Mouse (Mus musculus): ENCODE measurements around the gene Rpl3l. TPM values are rescaled to one million over a fixed set of nuclear protein-coding genes. Genes with fewer than 3 reads are reported as not detected.
A peak's percentile ranks its signal among the peaks of the same experiment; 100 is the strongest.

Rpl3l gene
- total and polyA plus RNA-seq, 2 experiments from 2014 or later, result 2.1 to 7.2 TPM

DNA sequence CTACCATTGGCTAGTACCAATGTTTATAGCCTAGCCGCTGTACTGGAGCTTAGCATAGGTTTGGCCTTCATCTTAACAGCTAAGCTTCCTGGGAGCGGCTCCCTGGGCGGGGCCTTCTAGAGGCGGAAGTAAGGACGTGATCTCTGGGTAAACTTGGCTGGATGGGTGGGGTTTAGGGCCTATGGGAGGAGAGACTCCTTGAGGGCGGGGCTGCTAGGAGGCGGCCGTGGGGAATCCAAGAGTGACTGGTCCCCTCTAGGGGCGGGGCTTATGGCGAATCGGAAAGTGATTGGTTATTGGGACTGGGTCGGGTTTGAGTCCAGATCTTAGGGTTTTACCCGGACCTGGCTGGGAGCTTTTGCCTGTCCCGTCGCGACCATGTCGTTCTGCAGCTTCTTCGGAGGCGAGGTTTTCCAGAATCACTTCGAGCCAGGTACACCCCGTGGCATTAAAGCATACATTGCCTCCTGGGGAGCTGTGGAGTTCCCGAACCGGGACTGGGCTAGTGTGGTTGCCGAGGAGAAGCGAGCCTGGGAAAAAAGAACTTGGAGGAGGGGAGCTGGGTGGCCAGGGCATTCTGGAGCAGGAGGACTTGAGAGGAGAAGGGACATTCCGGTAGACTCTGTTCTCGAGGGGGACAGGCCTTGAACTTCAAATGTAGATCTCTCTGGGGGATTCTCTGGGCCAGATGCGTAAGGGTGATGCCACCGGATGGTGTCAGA, 8.9 kb downstream of the Rpl3l start, which contains the start of gene Msrb1:
TSS of gene Msrb1 (plus strand) at position 313 of the 722 bp plus-strand sequence.
- Histone ChIP-seq H3K9me3 (replicated peaks; ENCODE audit: control insufficient read depth, low read length) (no peaks in the 10 kb centered on the region), H3K4me3 (ENCODE audit: low read depth, low read length) (peak within 1 kb of the TSS; percentile 82), H3K27ac (ENCODE audit: low read depth) (peak within 1 kb of the TSS; percentile 85), H3K27me3 (ENCODE audit: control insufficient read depth, insufficient read depth, low read length) (no peaks in the 10 kb centered on the region), H3K36me3 (replicated peaks; ENCODE audit: control insufficient read depth, insufficient read depth, low read length) (peaks cover 20% of the 10 kb centered on the region), H3K4me1 (ENCODE audit: control insufficient read depth, insufficient read depth) (peaks cover 37% of the 10 kb centered on the region), H3K4me2 (ENCODE audit: low read depth, low read length) (peak within 1 kb of the TSS; percentile 97), H3K9ac (replicated peaks; ENCODE audit: low read depth, low read length) (peak within 1 kb of the TSS; percentile 77)
- peak; percentile 98 for DNase-seq (ENCODE audit: low spot score)
- 1% methylated on average over 29 of the region's 29 CpGs for WGBS
- ATAC-seq (ENCODE audit: insufficient read depth, low read depth), result peak; percentile 94
- TF ChIP-seq CTCF (IDR thresholded peaks at IDR 0.05; ENCODE audit: low read depth) (no peak), EP300 (IDR thresholded peaks at IDR 0.05; ENCODE audit: low read depth) (no peak)

DNA sequence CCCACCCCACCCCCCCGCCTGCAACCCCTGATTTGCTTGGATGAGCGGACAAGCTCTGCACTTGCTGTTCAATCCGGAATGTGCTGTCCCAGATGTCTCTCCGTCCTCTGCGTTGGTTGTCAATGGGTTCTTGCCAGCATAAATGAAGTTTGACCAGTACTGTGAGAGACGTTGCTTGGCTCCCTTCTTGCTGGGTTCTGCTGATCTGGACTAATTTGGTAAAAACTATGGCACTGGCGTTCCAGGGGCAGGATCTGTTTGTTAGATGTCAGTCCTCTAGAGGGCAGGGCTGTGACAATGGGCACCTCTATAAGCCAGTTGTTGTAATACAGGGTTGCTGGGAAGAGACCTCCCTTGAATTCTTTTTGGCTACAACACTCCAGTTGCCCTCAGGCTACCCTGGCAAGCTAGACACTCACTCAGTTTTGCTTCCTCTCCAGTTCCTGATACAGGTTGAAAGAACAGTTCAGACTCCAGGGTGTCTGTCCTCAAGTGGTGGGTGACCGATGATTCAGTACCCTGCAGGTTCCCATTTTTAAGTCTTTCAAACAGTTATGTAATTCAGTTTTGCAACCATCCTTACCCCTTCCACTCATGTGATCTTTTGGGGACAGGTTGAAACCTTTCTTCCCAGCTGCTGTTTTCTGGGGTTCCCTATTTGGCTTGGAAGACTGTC, 9.7 kb downstream of the Rpl3l start:
- TF ChIP-seq EP300 (IDR thresholded peaks at IDR 0.05; ENCODE audit: low read depth), result no peak
- no peak for TF ChIP-seq CTCF (IDR thresholded peaks at IDR 0.05; ENCODE audit: low read depth)
- Histone ChIP-seq H3K9me3 (replicated peaks; ENCODE audit: control insufficient read depth, low read length) (no peaks in the 10 kb centered on the region), H3K4me1 (ENCODE audit: control insufficient read depth, insufficient read depth) (peaks cover 29% of the 10 kb centered on the region), H3K27ac (ENCODE audit: low read depth) (peak overlapping the region; percentile 84; the same call in 1 of the 2 replicates), H3K36me3 (replicated peaks; ENCODE audit: control insufficient read depth, insufficient read depth, low read length) (peaks cover 25% of the 10 kb centered on the region), H3K27me3 (ENCODE audit: control insufficient read depth, insufficient read depth, low read length) (no peaks in the 10 kb centered on the region), H3K4me3 (ENCODE audit: low read depth, low read length) (peak overlapping the region; percentile 82), H3K9ac (replicated peaks; ENCODE audit: low read depth, low read length) (peak overlapping the region; percentile 77), H3K4me2 (ENCODE audit: low read depth, low read length) (peak overlapping the region; percentile 97)
- no peak for ATAC-seq (ENCODE audit: insufficient read depth, low read depth)
- no peak for DNase-seq (ENCODE audit: low spot score)
- WGBS, result 21% methylated on average over 8 of the region's 8 CpGs

DNA sequence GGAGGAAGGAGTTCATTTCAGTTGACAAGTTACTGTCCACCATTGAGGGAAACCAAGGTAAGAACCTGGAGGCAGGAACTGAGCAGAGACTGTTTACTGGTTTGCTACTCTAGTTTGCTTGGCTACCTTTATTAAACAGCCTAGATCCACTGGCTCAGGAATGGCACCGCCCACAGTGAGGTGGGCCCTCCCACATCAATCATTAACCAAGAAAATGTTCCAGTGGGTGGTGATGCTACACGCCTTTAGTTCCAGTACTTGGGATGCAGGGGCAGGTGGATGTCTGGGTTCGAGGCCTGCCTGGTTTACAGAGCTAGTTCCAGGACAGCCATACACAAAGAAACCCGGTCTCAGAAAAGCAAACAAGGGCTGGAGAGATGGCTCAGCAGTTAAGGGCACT, 10.6 kb downstream of the Rpl3l start:
- Histone ChIP-seq H3K4me2 (ENCODE audit: low read depth, low read length) (no peak overlapping the region), H3K27me3 (ENCODE audit: control insufficient read depth, insufficient read depth, low read length) (no peaks in the 10 kb centered on the region), H3K27ac (ENCODE audit: low read depth) (no peak overlapping the region), H3K4me3 (ENCODE audit: low read depth, low read length) (no peak overlapping the region), H3K4me1 (ENCODE audit: control insufficient read depth, insufficient read depth) (peaks cover 20% of the 10 kb centered on the region), H3K9me3 (replicated peaks; ENCODE audit: control insufficient read depth, low read length) (no peaks in the 10 kb centered on the region), H3K9ac (replicated peaks; ENCODE audit: low read depth, low read length) (no peak overlapping the region), H3K36me3 (replicated peaks; ENCODE audit: control insufficient read depth, insufficient read depth, low read length) (peaks cover 30% of the 10 kb centered on the region)
- WGBS, result 82% methylated on average over 4 of the region's 4 CpGs
- ATAC-seq (ENCODE audit: insufficient read depth, low read depth) (no peak), DNase-seq (ENCODE audit: low spot score) (no peak)
- TF ChIP-seq EP300 (IDR thresholded peaks at IDR 0.05; ENCODE audit: low read depth), result no peak

DNA sequence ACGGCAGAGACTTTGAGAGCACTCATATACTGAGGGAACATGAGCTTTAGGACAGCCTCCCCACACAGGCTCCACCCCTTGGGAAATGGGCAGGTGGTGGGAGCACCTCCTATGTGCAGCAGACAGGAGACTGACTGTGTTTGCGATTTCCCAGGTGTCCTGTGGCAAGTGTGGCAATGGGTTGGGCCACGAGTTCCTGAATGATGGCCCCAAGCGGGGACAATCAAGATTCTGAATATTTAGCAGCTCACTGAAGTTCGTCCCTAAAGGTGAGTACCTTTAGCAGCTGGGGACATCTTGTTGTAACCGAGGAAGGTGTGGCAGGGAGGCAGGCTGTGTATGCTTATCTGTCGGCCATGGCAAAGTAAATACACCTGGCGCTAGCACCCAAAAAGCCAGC, 12.3 kb downstream of the Rpl3l start:
- TF ChIP-seq CTCF (IDR thresholded peaks at IDR 0.05; ENCODE audit: low read depth) (no peak), EP300 (IDR thresholded peaks at IDR 0.05; ENCODE audit: low read depth) (no peak)
- Histone ChIP-seq H3K36me3 (replicated peaks; ENCODE audit: control insufficient read depth, insufficient read depth, low read length) (peaks cover 30% of the 10 kb centered on the region), H3K4me2 (ENCODE audit: low read depth, low read length) (no peak overlapping the region), H3K4me3 (ENCODE audit: low read depth, low read length) (no peak overlapping the region), H3K4me1 (ENCODE audit: control insufficient read depth, insufficient read depth) (peaks cover 19% of the 10 kb centered on the region), H3K27me3 (ENCODE audit: control insufficient read depth, insufficient read depth, low read length) (no peaks in the 10 kb centered on the region), H3K9ac (replicated peaks; ENCODE audit: low read depth, low read length) (no peak overlapping the region), H3K27ac (ENCODE audit: low read depth) (no peak overlapping the region), H3K9me3 (replicated peaks; ENCODE audit: control insufficient read depth, low read length) (no peaks in the 10 kb centered on the region)
- ATAC-seq (ENCODE audit: insufficient read depth, low read depth), result no peak
- 83% methylated on average over 8 of the region's 8 CpGs for WGBS
- DNase-seq (ENCODE audit: low spot score), result no peak

DNA sequence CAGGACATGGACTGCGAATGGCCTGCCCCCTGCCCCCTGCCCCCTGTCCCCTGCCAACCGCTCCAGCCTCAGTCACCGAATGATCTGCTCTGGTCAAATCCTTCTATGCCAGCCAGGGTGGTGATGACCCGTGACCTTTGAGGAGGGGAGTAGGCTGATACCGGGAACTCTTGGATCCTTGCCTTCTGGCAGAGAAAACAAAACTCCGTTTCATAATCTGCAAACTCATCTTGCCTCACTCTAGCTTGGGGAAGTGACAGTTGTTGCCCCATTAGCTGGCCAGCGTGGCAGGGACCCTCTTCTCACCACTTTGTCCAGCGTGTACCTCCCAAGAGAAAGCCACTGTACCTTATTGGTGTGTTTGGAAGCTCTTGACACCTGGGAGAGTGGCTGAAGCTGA, 14.7 kb downstream of the Rpl3l start:
- Histone ChIP-seq H3K9me3 (replicated peaks; ENCODE audit: control insufficient read depth, low read length) (no peaks in the 10 kb centered on the region), H3K4me3 (ENCODE audit: low read depth, low read length) (no peak overlapping the region), H3K4me2 (ENCODE audit: low read depth, low read length) (no peak overlapping the region), H3K27me3 (ENCODE audit: control insufficient read depth, insufficient read depth, low read length) (no peaks in the 10 kb centered on the region), H3K27ac (ENCODE audit: low read depth) (no peak overlapping the region), H3K4me1 (ENCODE audit: control insufficient read depth, insufficient read depth) (peaks cover 5% of the 10 kb centered on the region; the same call in 1 of the 2 replicates), H3K36me3 (replicated peaks; ENCODE audit: control insufficient read depth, insufficient read depth, low read length) (peaks cover 30% of the 10 kb centered on the region), H3K9ac (replicated peaks; ENCODE audit: low read depth, low read length) (no peak overlapping the region)
- TF ChIP-seq EP300 (IDR thresholded peaks at IDR 0.05; ENCODE audit: low read depth) (no peak), CTCF (IDR thresholded peaks at IDR 0.05; ENCODE audit: low read depth) (no peak)
- DNase-seq (ENCODE audit: low spot score) (no peak), ATAC-seq (ENCODE audit: insufficient read depth, low read depth) (no peak)
- 76% methylated on average over 8 of the region's 8 CpGs for WGBS
